8 mouse cellular contexts compared by ENCODE assay signal in genomic region chr9:52940964-52941636, GRCm38 (mm10).
DNase-seq lines count a peak whose midpoint lies in the region; ATAC-seq lines count a peak whose summit lies in the region.

No protein-coding gene starts in this region.

- peaks cover 13% of the 10 kb centered on the region for H3K4me1 ChIP-seq in neural tube, embryonic 13.5 days (replicated peaks)

- H3K27me3 ChIP-seq in neural tube, embryonic 13.5 days, result no peaks in the 10 kb centered on the region

- H3K4me2 ChIP-seq in neural tube, embryonic 13.5 days, result peak overlapping the region; percentile 2; the same call in 1 of the 2 replicates

- no peak overlapping the region for H3K9ac ChIP-seq in neural tube, embryonic 13.5 days

- no peak overlapping the region for H3K4me3 ChIP-seq in neural tube, embryonic 13.5 days

- H3K27ac ChIP-seq in neural tube, embryonic 13.5 days (replicated peaks), result peak overlapping the region; percentile 49

- peak; percentile 8 for DNase-seq in cerebellum, adult 11-12 months
- DNase-seq in cerebellum, adult 8-10 months, result no peak
- DNase-seq in ovary, postnatal 36 days (ENCODE audit: low spot score), result peak; percentile 33
- DNase-seq in ovary, postnatal 14 days (ENCODE audit: low spot score), result no peak
- DNase-seq in kidney, postnatal 4 days, result peak; percentile 10 to 21
- no peak for DNase-seq in B cell, adult 2 months
- DNase-seq in spleen, adult 18-20 months, result no peak

- ATAC-seq in neural tube, embryonic 13.5 days (ENCODE audit: low read depth), result peak; percentile 87

- 30% methylated on average over 11 of the region's 11 CpGs for WGBS in neural tube, embryonic 13.5 days

- H3K36me3 ChIP-seq in neural tube, embryonic 13.5 days, result no peaks in the 10 kb centered on the region

- H3K9me3 ChIP-seq in neural tube, embryonic 13.5 days, result no peaks in the 10 kb centered on the region

Comparison
In these comparisons a context has a peak if more than half of its experiments do, and no peak if none do; other contexts are left out.
1. DNase-seq: peak in cerebellum, adult 11-12 months (single experiment), ovary, postnatal 36 days (single experiment) and kidney, postnatal 4 days (2 of 2); none in cerebellum, adult 8-10 months (single experiment), ovary, postnatal 14 days (single experiment), B cell, adult 2 months (0 of 2) and spleen, adult 18-20 months (0 of 2).